Mouse (Mus musculus): ENCODE results near the gene Lmtk2.

DNA sequence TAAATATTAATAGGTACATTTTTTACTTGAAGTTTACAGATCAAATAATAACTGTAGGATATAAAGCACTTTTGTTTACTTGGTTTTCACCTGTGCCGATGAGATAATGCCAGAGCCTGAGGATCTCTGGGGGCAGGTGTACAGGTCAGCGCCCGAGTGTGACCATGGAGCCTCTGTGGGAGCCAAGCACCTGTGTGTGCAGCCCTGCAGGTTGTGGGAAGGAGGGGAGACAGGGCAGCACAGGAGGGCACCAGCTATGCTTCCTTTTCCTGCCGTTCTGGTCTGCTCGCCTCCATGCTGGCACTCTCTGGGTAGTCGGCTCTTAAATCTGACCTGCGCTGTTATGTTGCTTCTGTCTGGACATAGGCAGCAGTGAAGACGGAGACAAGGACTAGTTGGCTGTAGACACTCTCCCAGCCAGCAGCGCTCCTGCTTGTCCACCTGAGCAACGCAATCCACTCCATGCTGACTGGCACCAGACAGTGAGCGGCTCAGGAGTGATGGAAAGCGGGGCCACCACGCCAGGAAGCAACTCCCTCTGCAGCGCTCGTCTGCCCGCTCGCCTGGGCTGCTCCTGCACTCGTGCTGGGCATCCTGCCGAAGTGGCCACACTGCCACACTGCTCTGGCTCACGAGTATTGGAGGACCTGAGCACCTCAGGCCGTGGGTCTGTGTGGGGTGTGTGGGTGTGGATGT, 84.3 kb downstream of the Lmtk2 start:
- TF ChIP-seq CTCF (IDR thresholded peaks at IDR 0.05; ENCODE audit: low read depth) (no peak), EP300 (IDR thresholded peaks at IDR 0.05; ENCODE audit: low read depth) (no peak)

All from liver, postnatal 0 days (tissue).